Mouse (Mus musculus) urinary bladder, adult 2 months (tissue): ENCODE measurements around the gene Arsb. TPM values are rescaled to one million over a fixed set of nuclear protein-coding genes. Genes with fewer than 3 reads are reported as not detected.

Source experiments
- DNase-seq: peaks from one replicate; pipeline ENCODE4 v3.0.0; 2022; ENCODE audit warnings: low spot score
- polyA plus RNA-seq: library from polyadenylated mRNA; depleted of rRNA; stranded (reverse); fragments of >200 nt; gene quantifications from 2 replicates; pipeline ENCODE4 v1.2.3, GENCODE M21; 2012; rRNA removed

Gene Arsb
- 40.1 and 44.2 TPM in 2 replicates for polyA plus RNA-seq

DNA sequence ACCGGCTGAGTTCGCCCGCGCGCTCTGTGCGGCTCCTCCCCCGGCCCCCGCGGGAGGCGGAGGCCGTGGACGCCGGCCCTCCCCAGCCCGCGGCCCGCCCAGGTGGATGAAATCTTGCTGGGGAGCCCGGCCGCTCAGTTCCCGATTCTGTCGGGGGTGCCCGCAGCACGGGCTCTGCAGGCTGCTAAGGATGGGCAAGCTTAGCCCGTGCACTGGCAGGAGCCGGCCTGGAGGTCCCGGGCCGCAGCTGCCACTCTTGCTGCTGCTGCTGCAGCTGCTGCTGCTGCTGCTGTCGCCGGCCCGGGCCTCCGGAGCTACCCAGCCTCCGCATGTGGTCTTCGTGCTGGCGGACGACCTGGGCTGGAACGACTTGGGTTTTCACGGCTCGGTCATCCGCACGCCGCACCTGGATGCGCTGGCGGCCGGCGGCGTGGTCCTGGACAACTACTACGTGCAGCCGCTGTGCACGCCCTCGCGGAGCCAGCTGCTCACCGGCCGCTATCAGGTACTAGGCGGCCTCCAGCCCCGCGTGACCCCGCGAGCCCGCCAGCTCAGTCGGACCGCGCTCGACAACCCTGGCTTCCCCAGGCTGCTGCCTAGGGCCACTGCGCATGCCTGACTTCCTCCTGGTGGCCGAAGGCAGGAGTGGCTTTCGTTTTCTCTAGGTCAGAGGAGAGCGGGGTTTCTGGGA lies at the start of gene Arsb:
TSS of gene Arsb (plus strand) at position 43 of the 691 bp plus-strand sequence.
- peak; percentile 75 for DNase-seq

DNA sequence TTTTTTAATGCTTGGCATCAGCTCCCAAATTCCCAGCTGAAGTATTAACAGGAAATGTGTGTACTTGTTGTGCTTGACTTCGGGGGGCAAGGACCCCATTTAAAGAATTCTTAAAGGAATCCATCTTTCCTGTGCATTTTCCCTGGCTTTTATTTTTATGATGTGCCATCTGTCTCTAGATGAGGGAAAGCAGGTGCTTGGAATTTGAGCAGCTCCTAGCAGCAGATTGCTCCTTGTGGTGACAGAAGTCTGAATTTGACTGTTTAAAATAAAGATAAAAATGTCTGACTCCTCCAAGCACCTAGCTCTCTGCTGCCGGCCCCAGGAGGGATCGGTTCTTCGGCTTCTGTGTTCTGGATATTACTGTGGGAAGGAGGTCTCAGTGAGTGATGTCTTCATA lies 49.5 kb upstream of the Arsb start:
- DNase-seq = no peak

DNA sequence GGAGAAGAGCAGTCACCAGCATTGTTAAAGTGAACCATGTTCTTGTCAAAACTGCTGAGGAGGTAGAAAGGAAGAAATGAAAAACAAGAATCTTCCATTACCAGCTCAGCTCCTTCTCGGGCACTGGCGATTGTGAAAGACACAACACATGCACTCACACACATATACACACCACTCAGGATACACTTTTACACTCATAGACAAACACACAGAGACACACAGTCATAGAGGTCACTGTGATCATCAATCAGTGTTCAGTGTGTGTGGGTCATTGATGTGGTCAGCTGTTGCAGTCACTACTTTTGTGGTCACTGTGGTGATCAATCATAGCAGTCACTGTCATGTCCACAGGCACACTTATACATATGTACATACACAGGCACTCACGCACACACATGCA lies 48.0 kb upstream of the Arsb start:
- DNase-seq = no peak

DNA sequence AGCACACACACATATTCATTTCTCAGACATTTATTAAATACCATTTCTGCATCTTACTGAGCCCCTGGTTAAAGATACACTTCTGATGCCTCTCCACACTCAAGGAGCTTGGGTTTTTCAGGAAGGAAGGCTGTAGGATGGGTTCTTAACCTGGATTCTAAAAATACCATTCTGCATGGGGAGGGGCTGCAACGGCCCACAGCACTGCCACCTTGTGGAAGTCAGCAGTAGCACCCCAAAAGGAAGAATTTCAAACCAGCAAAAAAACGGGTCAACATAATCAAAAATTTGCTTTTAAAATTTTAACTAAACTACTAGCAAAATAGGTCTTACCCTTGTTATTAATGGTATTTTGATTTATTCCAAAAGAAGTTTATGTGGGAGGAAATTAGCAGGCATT lies 47.2 kb upstream of the Arsb start:
- no peak for DNase-seq

DNA sequence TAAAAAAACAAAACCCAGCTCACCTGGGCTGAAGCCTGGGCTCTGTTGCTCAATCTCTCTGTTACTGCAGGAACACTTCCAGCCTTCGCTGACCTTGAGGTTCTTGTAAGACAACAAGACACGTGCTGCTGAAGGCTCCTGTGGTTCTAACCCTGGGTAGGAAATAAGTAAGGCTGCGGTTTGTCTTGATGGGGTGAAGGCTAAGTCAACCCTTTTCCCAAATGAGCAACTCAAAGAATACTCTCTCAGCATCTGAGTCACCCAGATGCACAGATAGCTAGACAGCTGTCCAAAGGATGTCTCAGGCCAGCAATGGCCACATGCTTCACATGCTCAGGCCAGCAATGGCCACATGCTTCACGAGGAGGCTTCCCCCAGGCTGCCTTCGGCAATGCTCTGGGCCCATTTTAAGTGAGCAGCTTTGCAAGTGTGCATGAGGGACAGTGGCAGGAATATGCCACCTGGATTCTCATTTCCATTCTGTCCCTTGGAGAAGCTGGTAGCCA lies 36.2 kb upstream of the Arsb start:
- no peak for DNase-seq

DNA sequence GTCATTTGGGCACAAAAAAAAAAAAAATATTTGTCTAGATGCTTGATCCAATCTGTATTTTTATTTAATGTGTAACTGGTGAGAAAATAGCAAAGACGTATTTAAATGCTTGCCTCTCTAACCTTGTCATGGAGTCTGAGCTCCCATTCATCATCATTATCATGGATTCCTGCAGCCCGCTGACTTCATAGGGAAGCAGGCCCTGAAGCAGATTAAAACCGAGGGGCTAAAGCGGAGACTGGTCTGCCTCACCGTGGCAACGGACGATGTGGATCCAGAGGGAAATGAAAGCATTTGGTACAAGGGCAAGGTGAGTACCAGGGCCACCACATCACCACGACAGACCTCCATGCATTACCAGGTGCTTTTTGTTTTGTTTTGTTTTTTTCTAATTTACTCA lies 27.3 kb upstream of the Arsb start:
- DNase-seq = no peak

DNA sequence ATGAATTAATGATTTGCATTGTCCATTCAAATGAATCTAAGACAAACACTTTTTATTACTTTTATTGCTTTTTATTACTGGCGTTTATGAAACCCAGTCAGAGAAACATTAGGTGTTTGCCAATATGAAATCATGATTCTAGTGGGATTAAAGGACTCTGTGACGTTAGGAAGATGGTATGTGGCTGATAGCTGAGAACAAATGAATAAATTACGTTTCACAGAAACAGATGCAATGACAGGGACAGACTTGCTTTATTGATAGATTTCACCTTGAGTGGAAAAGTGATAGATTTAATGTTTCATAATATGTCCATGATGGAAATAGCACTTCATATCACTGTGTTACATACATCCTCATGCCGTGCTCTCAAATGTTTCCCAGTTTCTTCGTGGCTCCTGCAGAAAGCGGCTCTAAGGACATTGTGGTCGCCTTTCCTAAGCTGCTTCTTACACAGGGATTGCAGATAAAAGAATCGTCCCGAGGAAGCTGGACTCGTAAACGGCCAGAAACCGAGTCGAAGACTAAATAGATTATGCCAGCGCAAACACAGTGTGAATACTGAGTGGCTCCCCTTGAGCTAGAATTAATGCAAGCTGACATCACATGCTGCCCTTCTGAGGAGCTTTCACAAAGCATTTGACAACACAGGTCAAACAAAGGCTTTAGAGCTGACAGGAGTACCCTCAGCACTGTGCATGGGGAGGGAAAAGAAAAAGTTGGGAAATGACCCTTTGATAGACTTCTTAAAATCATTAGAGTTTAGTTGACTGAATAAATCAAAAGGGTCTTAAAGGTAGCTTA lies 18.6 kb upstream of the Arsb start:
- DNase-seq = no peak

DNA sequence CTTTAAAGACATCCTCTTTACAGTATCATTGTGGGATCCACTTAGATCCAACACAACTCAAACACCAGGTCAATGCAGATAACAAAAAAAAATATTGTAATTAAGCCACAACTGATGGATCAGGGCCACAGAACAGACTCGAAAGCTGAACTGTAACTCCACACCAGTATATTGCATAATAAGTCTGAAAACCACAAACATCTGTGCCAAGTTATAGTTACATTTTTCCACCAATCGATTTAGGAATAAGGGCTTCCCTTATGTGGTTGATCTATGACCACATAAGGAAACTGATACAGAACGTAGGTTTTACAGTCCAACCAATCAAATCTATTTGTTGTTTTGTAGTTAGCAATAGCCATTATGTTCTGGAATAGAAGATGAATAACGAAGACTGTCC lies 16.3 kb upstream of the Arsb start:
- DNase-seq = no peak

DNA sequence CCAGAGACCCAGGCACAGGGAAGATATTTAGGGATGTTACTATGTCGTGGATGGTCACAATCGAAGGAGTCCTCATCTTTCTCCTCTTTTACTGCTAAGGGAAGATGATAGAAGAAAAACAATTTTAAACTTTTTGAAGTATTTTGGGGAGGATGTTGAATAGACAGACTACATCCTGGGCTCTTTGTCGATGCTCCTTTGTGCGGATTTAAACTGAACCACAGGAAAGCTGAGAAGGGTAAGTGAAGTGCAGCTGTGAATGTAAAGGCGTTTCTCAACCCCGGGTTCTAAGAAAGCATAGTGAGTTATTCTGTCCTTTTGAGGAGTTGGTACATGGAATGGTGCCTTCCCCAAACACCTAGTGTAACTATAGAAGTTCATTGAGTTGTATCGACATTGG lies 14.8 kb upstream of the Arsb start:
- no peak for DNase-seq

DNA sequence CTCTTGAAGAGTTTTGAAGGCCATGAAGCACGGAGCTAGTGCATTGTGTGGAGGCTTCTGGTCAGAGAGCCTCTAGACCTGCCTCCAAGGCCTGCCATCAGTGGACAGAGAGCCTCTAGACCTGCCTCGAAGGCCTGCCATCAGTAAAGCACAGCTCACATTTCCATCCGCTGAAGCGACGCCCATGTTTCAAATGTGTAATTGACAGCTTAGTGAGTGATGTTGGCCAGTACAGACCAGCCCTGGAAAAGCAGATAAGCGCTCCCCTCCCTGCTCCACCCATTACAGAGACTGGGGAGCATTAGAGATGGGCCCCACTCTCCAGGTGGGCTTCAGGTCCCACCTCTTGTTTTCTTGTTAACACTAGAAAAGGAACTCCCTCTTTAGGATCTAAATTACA lies 13.9 kb upstream of the Arsb start:
- no peak for DNase-seq

DNA sequence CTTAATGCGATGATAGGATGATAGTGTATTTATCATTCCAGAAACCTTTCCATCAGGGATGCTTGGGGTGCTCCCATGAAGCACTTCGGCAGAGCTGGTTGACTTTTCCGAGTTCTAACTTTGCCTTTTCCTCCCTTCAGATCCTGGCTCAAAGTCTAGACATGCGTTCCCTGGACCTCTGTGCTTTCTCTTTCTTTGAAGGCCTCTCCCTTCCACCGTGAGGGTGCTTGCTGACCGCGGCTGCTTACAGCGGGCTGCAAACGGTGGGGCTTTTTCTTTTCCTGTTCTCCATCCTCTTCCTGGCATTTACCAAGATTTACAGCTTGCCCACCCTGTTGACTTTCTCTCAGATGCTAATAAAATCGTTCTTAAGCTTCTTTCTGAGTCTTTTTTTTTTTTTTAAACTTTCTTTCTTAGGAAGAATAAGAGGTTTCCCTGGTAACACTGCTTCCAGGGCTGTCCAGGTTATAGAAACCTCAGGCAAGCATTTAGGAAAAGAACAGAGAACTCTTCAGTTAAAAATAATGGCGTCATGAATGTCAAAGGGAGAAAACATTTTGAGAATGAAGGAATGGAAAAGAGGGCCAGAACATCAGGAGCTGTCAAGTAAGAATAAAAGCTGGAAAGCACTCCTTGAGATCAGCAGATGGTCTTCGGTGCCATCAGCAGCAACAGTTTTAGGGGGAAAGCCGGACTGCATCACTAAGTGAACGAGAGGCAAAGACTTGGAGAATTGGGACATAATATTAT lies 13.1 kb upstream of the Arsb start:
- DNase-seq = no peak

DNA sequence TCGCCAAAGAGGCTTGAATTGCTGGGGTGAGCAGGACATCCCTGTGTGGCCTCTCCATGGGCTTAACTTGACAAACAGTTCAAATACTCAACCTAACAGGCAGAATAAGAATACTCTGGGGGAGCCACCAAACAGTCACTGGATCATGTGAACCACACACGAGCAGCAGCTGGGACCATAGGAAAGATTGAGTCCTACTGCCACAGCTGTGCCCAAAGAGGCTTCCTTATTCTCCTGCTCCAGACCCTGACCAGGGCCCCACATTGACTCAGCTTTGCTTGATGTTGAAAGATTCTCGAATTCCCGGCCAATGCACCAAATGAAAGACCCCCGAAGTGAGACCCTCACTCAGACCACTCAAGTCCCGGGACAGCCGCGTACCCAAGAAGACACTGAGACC lies 9.6 kb upstream of the Arsb start:
- DNase-seq = no peak

DNA sequence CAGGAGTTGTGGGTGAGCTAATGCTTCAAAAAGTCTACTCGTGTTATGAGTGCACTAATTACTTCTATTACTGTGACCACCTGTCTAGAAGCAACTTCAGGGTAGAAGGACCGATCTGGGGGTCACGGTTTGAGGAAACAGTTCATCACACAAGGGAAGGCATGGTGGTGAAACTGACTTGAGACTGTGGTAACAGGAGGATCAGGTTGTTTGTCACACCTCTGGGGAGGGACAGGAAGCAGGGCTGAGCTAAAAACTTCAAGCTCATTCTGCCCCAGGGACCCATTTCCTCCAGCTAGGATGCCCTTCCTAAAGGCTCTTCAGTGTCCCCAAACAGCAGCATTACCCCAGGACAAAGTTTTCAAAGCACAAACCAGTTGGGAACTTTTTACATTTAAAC lies 8.6 kb upstream of the Arsb start:
- DNase-seq = no peak

DNA sequence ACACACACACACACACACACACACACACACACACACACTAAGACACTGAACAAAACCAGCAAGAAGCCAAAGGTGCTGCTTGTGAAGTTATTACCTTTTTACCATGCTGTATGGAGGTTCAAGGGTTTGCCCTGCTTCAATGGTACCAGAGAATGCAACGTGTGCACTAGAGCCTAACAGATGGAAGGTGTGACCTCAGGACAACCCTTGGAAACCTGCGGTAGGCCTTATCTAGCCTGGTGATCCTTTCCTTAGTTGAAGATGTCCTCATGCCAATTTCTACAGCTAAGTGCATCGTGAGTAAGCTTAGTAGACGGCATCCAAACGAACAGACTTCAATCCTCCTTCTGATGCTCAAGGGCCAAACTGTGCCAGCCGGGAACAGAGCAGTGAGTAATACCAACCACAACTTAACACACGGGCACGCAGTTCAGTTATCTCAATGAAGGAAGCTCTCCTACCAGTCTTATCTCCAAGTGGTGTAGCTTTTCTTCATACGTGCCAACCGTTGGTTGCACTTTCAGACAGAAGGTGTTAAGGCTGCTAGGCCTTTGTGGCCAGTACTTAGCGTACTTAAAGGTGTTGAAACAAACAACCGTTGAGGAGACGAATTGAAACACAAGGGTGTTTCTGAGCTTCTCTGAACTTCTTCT lies 7.0 kb upstream of the Arsb start:
- no peak for DNase-seq

DNA sequence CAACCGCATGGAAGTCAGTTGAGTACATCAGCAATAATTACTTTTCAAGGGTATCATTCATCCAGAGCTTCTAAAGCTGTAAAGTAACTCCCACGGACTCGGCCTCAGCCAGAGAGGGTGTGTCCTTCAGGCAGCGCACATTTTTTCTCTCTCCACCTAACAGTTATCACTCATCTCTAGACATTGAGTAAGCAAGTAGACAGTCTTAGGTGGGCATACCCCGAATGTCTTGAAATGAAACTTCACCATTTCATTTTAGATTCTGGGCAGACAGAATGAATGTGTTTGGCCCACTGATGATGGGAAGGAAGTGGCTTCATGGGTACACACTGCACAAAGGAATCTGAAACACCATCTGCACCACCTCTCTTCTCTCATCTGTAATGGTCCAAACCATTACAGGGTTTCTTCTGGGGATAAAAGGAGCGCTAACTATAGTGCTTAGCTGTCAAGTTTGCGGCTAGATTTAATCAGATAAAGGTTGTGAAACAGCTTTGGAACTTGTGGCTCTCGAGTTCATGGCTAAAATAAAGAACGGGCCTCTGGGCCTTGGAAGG lies 321 bp upstream of the Arsb start:
- DNase-seq = no peak

DNA sequence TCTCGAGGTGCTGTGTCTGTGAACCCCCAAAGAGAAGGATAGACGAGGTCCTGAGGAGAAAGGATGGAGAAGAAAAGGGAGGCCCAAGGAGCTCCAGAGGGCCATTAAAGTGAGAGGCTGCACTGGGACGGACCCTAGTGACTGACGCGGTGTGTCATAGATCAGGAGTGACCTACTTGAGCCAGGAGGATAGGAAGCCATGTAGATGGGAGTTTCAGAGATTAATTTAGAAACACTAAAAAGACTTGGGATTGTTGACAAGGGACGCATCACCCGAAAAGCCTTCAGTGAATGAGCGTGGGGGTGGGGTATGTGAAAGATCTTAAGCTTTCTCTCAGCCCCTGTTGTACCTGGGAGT lies 828 bp downstream of the Arsb start:
- no peak for DNase-seq

DNA sequence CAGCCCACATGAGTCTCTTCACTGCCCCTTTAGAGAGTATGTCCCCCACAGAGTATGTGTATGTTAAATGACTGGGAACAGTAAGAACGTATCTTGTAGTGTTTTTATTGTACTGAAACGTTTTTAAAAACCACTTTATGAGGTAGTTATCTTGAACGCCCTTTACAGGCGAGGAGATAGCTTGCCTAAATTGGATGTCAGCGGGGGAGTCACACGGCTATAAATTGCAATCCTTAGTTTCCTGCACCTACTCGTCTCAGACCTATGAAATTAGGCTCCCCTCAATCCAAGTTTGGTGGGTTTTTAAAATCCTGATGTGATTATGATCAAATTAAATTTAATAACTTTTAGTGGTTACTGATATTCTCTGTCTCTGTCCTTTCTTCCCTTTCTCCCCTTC lies 1.4 kb downstream of the Arsb start:
- DNase-seq = no peak

DNA sequence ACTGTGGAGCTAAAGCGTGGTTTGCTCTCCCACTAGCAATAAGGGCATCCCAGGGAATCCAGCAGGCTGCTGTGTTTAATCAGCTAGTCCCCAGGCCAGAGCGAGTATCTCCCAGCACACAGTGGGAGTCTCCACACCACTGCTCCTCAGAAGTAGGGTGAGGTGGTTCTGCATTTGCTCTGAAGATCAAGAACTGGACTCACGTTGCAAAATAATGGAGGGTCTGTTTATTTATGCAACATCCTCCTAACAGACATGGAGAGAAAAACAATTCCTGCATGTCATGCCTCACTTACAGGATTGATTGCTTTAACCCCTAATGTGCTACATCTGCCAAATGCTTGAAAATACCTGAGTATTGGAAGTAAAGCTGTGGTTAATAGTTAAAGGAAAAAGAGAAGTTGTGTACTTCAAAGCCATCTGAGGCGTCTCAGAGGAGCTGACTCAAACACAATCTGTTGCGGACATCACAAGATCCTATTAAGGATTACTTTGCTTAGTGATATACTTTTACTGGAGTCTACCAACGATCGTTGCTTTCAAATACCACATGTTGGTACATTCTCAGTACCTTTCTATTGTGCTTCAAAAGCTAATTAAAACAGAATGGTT lies 2.4 kb downstream of the Arsb start:
- no peak for DNase-seq

DNA sequence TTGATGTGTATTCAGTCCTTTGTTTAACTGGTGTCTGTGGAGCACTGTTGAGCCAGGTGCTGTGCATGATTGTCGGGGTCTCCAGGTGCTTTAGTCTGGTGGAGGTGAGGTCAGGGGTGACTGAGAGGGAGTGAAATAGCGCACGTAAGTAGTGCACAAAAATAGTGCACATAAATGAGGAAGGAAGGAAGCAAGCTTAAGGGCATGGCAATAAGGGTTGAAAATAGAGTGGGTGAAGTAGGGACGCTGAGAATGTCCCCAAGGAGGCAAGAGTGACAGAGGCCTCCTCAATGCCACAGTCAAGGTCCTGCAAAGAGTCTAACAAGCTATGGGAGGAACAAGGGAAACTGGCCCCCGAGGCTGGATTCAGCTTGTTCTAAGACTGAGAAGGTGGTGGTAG lies 11.4 kb downstream of the Arsb start:
- DNase-seq = no peak

DNA sequence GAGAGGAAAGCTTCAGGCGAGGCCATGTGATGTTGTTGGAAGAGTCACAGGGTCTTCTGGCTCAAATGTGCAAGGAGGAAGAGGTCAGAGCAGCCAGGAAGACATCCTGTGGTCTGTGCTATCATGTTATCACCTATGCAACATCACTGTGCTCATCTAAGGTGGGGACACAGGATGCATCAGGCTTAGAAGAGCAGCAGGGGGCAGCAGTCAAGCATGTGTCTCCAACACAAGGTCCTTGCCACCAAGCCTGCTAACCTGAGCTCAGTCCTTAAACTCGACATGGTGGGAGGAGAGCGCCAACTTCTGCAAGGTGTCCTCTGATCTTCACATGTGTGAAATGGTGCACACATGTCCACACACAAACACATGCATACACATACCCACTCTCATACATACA lies 13.9 kb downstream of the Arsb start:
- no peak for DNase-seq

DNA sequence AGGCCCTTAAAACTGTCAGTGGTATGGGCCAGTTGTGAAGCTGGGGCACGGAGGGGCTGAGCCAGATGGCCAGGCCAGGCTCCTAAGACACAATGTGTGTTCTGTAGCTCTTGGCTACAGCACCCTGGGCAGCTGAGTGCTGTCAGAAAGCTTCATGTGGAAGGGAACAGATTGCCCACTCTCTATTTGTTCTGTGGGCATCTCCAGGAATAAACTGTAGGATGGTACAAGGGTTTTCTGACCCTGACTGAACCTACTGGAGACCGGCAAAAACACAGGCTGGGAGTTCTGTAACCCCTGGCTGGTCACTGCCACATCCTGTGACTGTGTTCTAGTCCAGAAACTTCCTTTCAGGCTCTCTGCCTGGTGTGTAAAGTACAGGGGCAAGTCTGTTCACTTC lies 14.6 kb downstream of the Arsb start:
- no peak for DNase-seq
